Mouse (Mus musculus) gastrocnemius, adult 2 months (tissue): Measurements from ENCODE around the gene B130006D01Rik. TPM values are rescaled to one million over a fixed set of nuclear protein-coding genes. Genes with fewer than 3 reads are reported as not detected.
"Not testable (repeated sequence)": the region's sequence is repeated elsewhere in the genome, so short reads cannot be mapped to it uniquely, and the experiment has no call there.

Experiments
- DNase-seq: peaks from one replicate; pipeline ENCODE4 v3.0.0; 2022
- H3K27ac ChIP-seq: fragments of 200-600 bp; 2 replicates; pipeline ENCODE4 v1.8.1; 2022; ENCODE audit warnings: mild to moderate bottlenecking
- H3K4me3 ChIP-seq: fragments of 200-600 bp; 2 replicates; pipeline ENCODE4 v1.8.1; 2022; ENCODE audit warnings: mild to moderate bottlenecking, moderate library complexity
- CTCF ChIP-seq: fragments of 200-600 bp; IDR thresholded peaks from 2 replicates; pipeline ENCODE4 v1.8.1; 2022; ENCODE audit warnings: antibody characterized with exemption, mild to moderate bottlenecking, moderate library complexity
- intact Hi-C: fragments of 180-260 bp; cut with DNase I; formaldehyde crosslinking; loops from one replicate; pipeline ENCODE4 v1.15.1; 2025
- total RNA-seq, 2 experiments: library from RNA; stranded (reverse); gene quantifications; 2 replicates each; pipeline ENCODE4 v1.2.3; 2021

B130006D01Rik gene
- total RNA-seq, 2 experiments from 2014 or later, result 0.28 to 0.45 TPM

DNA sequence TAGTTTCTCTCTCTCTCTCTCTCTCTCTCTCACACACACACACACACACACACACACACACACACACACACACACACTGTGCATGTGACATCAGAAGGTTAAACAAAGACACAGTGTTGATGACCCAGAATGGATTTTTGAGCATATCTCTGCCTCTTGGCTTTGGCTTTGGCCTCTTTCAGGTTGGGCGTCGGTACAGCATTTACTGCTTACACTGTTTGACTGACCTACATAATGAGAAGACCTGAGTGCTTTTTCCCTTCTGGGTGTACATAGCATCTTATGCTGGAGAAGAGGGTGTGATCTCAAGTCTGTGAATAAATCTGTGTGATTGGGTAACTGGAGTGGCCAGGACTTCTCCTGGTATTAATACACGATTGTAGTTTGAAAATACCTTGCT, 4.0 kb upstream of the B130006D01Rik start:
- Histone ChIP-seq H3K27ac (0 out of 2 replicates have a peak overlapping the region, but pooled peaks have one; percentile 7), H3K4me3 (no peak overlapping the region)
- TF ChIP-seq CTCF, result no peak
- DNase-seq, result no peak
- intact Hi-C loops, result no loop called here

DNA sequence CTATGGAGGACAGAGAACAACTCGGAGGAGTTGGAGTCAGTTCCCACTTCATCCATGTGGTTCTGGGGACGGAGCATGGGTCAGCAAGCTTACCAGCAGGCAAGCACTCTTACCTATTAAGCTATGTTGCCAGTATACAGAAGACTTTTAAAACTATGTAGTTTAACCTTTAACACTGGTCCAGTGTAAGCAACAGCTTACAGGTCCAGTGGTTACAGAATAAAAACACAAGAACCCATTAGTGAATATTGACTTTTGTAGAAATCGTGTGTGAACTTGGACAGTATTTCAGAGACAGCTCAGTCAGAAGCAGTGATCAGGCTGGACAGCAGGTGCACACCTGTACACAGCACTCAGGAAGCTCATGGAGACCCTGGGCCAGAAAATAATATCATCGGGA, 1.1 kb downstream of the B130006D01Rik start:
- no peak for TF ChIP-seq CTCF
- intact Hi-C loops, result no loop called here
- H3K27ac ChIP-seq, result no peak overlapping the region
- DNase-seq, result no peak
- no peak overlapping the region for H3K4me3 ChIP-seq

DNA sequence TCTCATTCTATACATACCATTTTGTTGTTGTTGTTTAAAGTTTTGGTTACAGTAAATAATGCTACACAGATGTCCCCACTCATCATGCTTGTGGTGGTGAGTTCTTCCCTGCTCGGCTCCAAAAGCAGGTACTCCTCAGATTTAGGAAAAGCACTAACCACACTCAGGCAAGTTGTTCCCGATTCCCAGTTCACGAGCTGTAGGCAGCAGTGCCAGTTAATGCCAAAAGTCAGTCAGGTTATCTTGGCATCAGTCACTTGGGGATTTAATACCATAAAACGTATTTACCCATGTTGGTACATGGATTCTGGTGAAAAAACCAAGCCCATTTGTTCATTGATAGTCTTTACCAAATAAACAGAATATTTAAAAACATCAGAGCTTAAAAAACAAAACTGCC, 2.8 kb downstream of the B130006D01Rik start:
- H3K4me3 ChIP-seq, result no peak overlapping the region
- TF ChIP-seq CTCF, result no peak
- no peak for DNase-seq
- intact Hi-C loops, result no loop called here
- peak overlapping the region; percentile 6; the same call in 1 of the 2 replicates for H3K27ac ChIP-seq

DNA sequence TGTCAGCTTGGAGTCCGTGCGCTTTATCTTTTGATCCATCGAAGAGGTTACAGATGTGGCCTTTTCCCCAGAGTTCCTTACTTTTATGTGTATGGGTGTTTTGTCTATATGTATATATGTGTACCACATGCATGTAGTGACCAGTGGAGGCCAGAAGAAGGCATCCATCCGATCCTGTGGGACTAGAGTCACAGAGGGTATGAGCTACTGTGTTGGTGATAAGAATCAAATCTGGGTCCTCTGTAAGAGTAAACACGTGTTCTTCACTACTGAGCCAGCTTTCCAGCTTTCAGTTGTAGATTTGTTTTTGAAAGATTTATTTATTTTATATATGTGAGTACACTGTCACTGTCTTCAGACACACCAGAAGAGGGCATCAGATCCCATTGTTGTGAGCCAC, 4.6 kb downstream of the B130006D01Rik start:
- DNase-seq, result no peak
- TF ChIP-seq CTCF, result no peak
- Histone ChIP-seq H3K4me3 (no peak overlapping the region), H3K27ac (no peak overlapping the region)
- intact Hi-C loops, result no loop called here

DNA sequence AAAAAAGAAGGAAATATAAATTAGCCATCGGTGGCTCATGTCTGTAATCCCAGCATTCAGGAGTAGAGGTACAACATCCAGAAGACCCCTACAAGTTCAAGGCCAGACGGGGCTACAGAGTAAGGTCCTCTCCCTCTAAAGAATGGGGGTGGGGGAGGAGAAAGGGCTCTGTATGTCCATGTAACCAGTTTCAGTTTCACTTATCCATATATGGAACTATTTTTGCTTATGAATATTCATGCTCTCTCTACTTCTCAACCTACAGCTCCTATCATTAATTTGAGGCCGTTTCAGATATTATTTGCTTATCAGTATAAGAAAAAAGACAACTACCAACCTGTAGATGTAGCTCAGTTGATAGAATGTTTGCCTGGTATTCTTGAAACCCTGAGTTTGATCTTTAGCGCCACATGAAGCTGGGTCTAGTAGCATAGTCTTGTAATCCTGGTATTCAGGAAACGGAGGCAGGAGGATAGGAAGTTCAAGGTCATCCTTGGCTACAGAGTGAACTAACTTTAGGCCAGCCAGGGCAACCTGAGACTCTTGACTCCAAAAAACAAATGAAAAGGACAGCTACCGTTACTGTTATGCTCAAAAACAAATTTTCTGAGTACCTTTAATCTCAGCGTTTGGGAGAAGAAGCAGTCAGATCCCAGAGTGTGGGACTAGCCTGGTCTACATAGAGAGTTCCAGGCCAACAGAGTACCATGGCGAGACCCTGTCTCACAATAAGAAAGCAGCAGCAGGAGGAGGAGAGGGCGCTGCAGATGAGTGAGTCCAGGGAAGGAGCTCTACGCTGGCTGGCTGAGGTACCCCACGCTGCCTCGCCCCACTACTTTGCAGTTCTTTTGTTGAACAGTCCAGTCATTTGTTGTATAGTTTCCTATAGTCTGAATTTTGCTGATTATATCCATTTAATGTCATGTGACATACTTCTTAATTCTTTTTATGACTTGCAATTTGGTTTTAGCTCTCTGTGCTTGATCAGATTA, 5.8 kb downstream of the B130006D01Rik start:
- Histone ChIP-seq H3K4me3 (peak overlapping the region; percentile 52), H3K27ac (peak overlapping the region; percentile 67)
- no peak for DNase-seq
- TF ChIP-seq CTCF, result no peak
- intact Hi-C loops, result no loop called here

- intact Hi-C loops, result no loop called here
- no peak for TF ChIP-seq CTCF
Measured at GRCm38 (mm10) chr11:95734485-95734884, 11.1 kb downstream of the B130006D01Rik start.

GRCm38 (mm10) chr11:95737811-95738210, 14.4 kb downstream of the B130006D01Rik start:
- Histone ChIP-seq H3K27ac (no peak overlapping the region), H3K4me3 (no peak overlapping the region)
- no peak for TF ChIP-seq CTCF
- peak; percentile 63 for DNase-seq
- intact Hi-C loops, result no loop called here

More at GRCm38 (mm10) chr11:95734485-95734884, 11.1 kb downstream of the B130006D01Rik start:
- H3K27ac ChIP-seq, result no peak overlapping the region
- no peak for DNase-seq
- H3K4me3 ChIP-seq, result no peak overlapping the region

- no peak for TF ChIP-seq CTCF
- Histone ChIP-seq H3K27ac (no peak overlapping the region), H3K4me3 (no peak overlapping the region)
- intact Hi-C loops, result no loop called here
- DNase-seq, result no peak
Measured at GRCm38 (mm10) chr11:95744521-95744920, 21.1 kb downstream of the B130006D01Rik start.

DNA sequence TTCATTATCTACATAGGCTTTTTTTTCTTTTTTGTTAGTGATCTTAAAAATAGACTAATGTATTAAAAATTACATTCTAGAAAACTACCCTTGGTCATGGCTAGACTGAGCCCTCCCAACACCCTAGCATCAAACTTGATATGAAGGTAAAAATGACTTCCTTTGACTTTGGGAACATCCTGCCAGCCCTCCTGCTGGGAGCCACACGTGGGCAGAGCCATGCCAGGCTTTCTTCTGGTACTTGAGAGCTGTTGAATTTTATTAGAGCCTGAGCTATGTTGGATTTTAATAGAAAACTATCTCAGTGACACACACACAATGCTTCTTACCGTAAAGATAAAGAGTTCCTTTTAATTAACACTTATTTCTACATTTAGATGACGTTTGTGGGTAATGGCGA, 23.4 kb downstream of the B130006D01Rik start:
- no peak overlapping the region for H3K27ac ChIP-seq
- DNase-seq, result no peak
- intact Hi-C loops, result no loop called here
- no peak for TF ChIP-seq CTCF
- H3K4me3 ChIP-seq, result no peak overlapping the region

DNA sequence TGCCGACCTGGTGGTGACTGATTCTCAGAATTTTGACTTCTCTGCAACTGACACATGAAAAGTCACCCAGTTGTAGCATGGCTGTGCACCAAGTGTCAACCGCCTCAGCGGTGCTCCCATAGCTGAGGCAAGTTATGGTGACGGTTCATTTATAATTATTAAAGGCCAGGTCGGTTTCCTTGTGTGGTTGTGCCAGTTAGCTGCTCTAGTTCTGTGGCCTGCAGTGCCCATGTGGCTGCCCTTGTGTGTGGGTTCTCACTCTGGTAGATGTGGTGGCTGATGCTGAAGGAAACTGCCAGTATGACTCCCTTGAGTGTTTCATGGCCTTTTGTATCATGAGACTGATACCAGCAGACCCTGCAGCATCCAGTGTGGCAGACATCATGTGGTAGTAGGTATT, 24.9 kb downstream of the B130006D01Rik start:
- no peak for TF ChIP-seq CTCF
- Histone ChIP-seq H3K27ac (no peak overlapping the region), H3K4me3 (no peak overlapping the region)
- DNase-seq, result no peak
- intact Hi-C loops, result no loop called here

- no peak overlapping the region for H3K4me3 ChIP-seq
- no peak overlapping the region for H3K27ac ChIP-seq
- intact Hi-C loops, result loop anchor here (1.0 to 5.0 kb wide), 2 partner anchors 63 to 212 kb away; no protein-coding TSS in a partner anchor
- DNase-seq, result no peak
- no peak for TF ChIP-seq CTCF
Measured at GRCm38 (mm10) chr11:95749619-95750018, 26.2 kb downstream of the B130006D01Rik start.

- Histone ChIP-seq H3K27ac (no peak overlapping the region), H3K4me3 (no peak overlapping the region)
- peak; percentile 71 for DNase-seq
- intact Hi-C loops, result loop anchor here (1.0 to 5.0 kb wide), 2 partner anchors 65 to 214 kb away; no protein-coding TSS in a partner anchor
- peak; percentile 93 for TF ChIP-seq CTCF
Measured at GRCm38 (mm10) chr11:95750995-95751394, 27.6 kb downstream of the B130006D01Rik start.

DNA sequence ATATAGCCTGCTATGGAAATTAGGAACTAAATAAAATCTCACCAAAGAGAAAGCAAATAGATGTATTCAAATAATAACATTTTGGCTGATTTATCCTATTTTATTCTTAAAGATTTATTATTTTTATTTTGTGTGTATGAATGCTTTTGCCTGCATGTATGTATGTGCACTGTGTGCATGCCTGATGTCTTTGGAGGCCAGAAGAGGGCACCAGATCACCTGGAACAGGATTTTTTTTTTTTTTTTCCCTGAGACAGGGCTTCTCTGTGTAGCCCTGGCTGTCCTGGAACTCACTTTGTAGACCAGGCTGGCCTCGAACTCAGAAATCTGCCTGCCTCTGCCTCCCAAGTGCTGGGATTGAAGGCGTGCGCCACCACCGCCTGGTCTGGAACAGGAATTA, 31.8 kb downstream of the B130006D01Rik start:
- intact Hi-C loops, result not testable (repeated sequence)

DNA sequence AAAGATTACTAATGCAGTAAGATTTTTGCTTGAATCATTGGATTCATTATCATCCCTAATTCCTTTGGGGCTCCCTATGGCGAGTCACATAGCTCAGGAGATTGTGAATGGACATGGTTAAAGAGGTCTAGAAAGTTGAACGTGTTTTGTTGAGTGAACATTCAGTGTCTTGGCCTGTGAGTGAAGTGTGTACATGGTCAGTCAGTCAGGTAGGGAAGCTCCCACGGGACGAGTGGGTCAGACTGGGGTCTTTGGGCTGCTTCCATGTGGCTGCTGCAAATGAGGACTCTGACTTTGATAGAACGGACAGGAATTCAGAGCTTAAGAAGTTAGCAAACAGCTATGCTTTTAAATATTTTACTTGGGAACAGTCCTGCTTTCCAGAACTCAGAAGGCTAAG, 37.1 kb downstream of the B130006D01Rik start:
- no peak for DNase-seq
- Histone ChIP-seq H3K4me3 (no peak overlapping the region), H3K27ac (no peak overlapping the region)
- TF ChIP-seq CTCF, result no peak
- intact Hi-C loops, result no loop called here

More for the DNA sequence above, 31.8 kb downstream of the B130006D01Rik start:
- not testable (repeated sequence) for H3K27ac ChIP-seq, DNase-seq, H3K4me3 ChIP-seq
- TF ChIP-seq CTCF, result peak; percentile 10; the same call in 1 of the 2 replicates
